Mouse (Mus musculus): Measurements from ENCODE around the gene Tcf20. TPM values are rescaled to one million over a fixed set of nuclear protein-coding genes. Genes with fewer than 3 reads are reported as not detected.
A peak's percentile ranks its signal among the peaks of the same experiment; 100 is the strongest.

The Tcf20 gene
- total and polyA plus RNA-seq, 3 experiments = 34.7 to 92.0 (median 91.8) TPM

- no peaks in the 10 kb centered on the region for H3K79me2 ChIP-seq (ENCODE audit: control insufficient read depth, insufficient read depth, low read length, poor library complexity)
- no peak overlapping the region for H3K9ac ChIP-seq (ENCODE audit: control insufficient read depth, low read depth, low read length, poor library complexity, severe bottlenecking)
- H3K4me3 ChIP-seq (ENCODE audit: control insufficient read depth in 1 of 2, insufficient read depth in 1 of 2, low read depth in 2 of 2, low read length in 2 of 2) = no peak overlapping the region
- peaks cover 5 to 9% of the 10 kb centered on the region in 2 experiments for H3K27me3 ChIP-seq (ENCODE audit: control insufficient read depth in 1 of 2, insufficient read depth in 2 of 2, low read length in 2 of 2)
- no peak for TF ChIP-seq MYB (IDR thresholded peaks at IDR 0.05; ENCODE audit: low read depth, low read length)
- TF ChIP-seq ZMIZ1 (IDR thresholded peaks at IDR 0.05; ENCODE audit: low read depth, low read length) = no peak
- no peak for TF ChIP-seq MYC (IDR thresholded peaks at IDR 0.05; ENCODE audit: low read depth, low read length)
- no peak for TF ChIP-seq KAT2A (conservative IDR thresholded peaks at IDR 0.05; ENCODE audit: low read depth, low read length)
- no peak for TF ChIP-seq MXI1 (IDR thresholded peaks at IDR 0.05; ENCODE audit: low read depth, low read length)
- TF ChIP-seq BHLHE40 (IDR thresholded peaks at IDR 0.05; ENCODE audit: borderline replicate concordance, low read depth, low read length) = no peak
- no peak for TF ChIP-seq ZKSCAN1 (IDR thresholded peaks at IDR 0.05; ENCODE audit: low read depth, low read length)
- no peak for TF ChIP-seq E2F4 (IDR thresholded peaks at IDR 0.05; ENCODE audit: borderline replicate concordance, low read depth, low read length)
- no peak for TF ChIP-seq SMC3 (IDR thresholded peaks at IDR 0.05; ENCODE audit: low read depth, low read length)
- no peak for TF ChIP-seq UBTF (IDR thresholded peaks at IDR 0.05; ENCODE audit: borderline replicate concordance, insufficient read depth, low read depth, low read length)
- TF ChIP-seq POLR2AphosphoS5 (IDR thresholded peaks at IDR 0.05; ENCODE audit: borderline replicate concordance, low read depth, low read length) = no peak
- no peak for TF ChIP-seq TCF12 (IDR thresholded peaks at IDR 0.05; ENCODE audit: low read depth, low read length)
- TF ChIP-seq USF2 (IDR thresholded peaks at IDR 0.05; ENCODE audit: borderline replicate concordance in 1 of 2, insufficient read depth in 1 of 2, low read depth in 1 of 2, low read length in 2 of 2) = no peak
- TF ChIP-seq CHD1 (IDR thresholded peaks at IDR 0.05; ENCODE audit: low read depth, low read length) = no peak
- no peak for TF ChIP-seq CTCF (IDR thresholded peaks at IDR 0.05 in 2 of 3, conservative IDR thresholded peaks at IDR 0.05 in 1 of 3; ENCODE audit: control insufficient read depth in 1 of 3, insufficient read depth in 1 of 3, low read depth in 2 of 3, low read length in 3 of 3, poor library complexity in 1 of 3, severe bottlenecking in 1 of 3)
- TF ChIP-seq NRF1 (IDR thresholded peaks at IDR 0.05; ENCODE audit: insufficient read depth, low read depth, low read length, poor library complexity, severe bottlenecking) = no peak
- no peaks in the 10 kb centered on the region for H3K4me1 ChIP-seq (ENCODE audit: control insufficient read depth in 1 of 2, insufficient read depth in 2 of 2, low read length in 2 of 2)
- no peak for DNase-seq (ENCODE audit: low read depth, low spot score)
- H3K27ac ChIP-seq (ENCODE audit: control insufficient read depth, low read depth, low read length) = no peak overlapping the region
- no peaks in the 10 kb centered on the region for H3K36me3 ChIP-seq (ENCODE audit: control insufficient read depth in 1 of 2, insufficient read depth in 2 of 2, low read length in 2 of 2)
- no peaks in the 10 kb centered on the region for H3K9me3 ChIP-seq (replicated peaks; ENCODE audit: insufficient read depth, low read length)
Observed at GRCm38 (mm10) chr15:82929595-82929994, 58.1 kb downstream of the Tcf20 start.

GRCm38 (mm10) chr15:82928844-82929243 is 58.8 kb downstream of the Tcf20 start:
- Histone ChIP-seq H3K27ac (ENCODE audit: control insufficient read depth, low read depth, low read length) (no peak overlapping the region), H3K36me3 (ENCODE audit: control insufficient read depth in 1 of 2, insufficient read depth in 2 of 2, low read length in 2 of 2) (no peaks in the 10 kb centered on the region), H3K4me3 (ENCODE audit: control insufficient read depth in 1 of 2, insufficient read depth in 1 of 2, low read depth in 2 of 2, low read length in 2 of 2) (no peak overlapping the region), H3K9me3 (replicated peaks; ENCODE audit: insufficient read depth, low read length) (no peaks in the 10 kb centered on the region), H3K79me2 (ENCODE audit: control insufficient read depth, insufficient read depth, low read length, poor library complexity) (no peaks in the 10 kb centered on the region), H3K27me3 (ENCODE audit: control insufficient read depth in 1 of 2, insufficient read depth in 2 of 2, low read length in 2 of 2) (peaks cover 5 to 9% of the 10 kb centered on the region in 2 experiments), H3K4me1 (ENCODE audit: control insufficient read depth in 1 of 2, insufficient read depth in 2 of 2, low read length in 2 of 2) (no peaks in the 10 kb centered on the region), H3K9ac (ENCODE audit: control insufficient read depth, low read depth, low read length, poor library complexity, severe bottlenecking) (no peak overlapping the region)
- DNase-seq (ENCODE audit: low read depth, low spot score) = no peak
- TF ChIP-seq ZKSCAN1 (IDR thresholded peaks at IDR 0.05; ENCODE audit: low read depth, low read length) (no peak), RCOR1 (IDR thresholded peaks at IDR 0.05; ENCODE audit: low read depth, low read length) (peak; percentile 56; the same call in 1 of the 2 replicates)

Measured in MEL (cell line).